Mouse (Mus musculus): ENCODE results near the gene Xxylt1. TPM values are rescaled to one million over a fixed set of nuclear protein-coding genes. Genes with fewer than 3 reads are reported as not detected.
"Not testable (repeated sequence)": the region's sequence is repeated elsewhere in the genome, so short reads cannot be mapped to it uniquely, and the experiment has no call there.

Gene Xxylt1
- total RNA-seq, 2 experiments from 2014 or later = 2.0 to 6.2 TPM

DNA sequence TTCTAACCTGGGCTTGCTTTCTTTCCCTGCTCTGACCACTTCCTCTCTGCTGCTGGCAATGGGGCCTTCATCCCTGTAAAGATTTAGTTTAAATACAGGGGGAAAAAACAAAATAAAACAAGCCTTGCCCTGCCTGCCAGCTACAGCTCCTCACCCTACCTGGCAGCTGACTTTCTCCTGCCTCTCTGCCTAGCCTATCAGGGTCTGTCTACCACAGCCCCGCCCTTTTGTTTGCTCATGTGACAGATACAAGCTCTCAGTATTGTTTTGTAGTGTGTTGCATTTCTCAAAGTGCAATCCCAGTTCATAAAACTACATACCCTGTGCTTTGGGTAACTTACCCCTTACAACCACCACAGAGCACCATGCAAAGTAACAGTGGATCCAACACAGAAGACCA is 66.0 kb downstream of the Xxylt1 start:
- H3K27ac ChIP-seq = no peak overlapping the region
- no peak for TF ChIP-seq CTCF (IDR thresholded peaks at IDR 0.05)
- intact Hi-C loops (cut with DNase I) = no loop called here
- no peak for DNase-seq
- H3K4me3 ChIP-seq = no peak overlapping the region

DNA sequence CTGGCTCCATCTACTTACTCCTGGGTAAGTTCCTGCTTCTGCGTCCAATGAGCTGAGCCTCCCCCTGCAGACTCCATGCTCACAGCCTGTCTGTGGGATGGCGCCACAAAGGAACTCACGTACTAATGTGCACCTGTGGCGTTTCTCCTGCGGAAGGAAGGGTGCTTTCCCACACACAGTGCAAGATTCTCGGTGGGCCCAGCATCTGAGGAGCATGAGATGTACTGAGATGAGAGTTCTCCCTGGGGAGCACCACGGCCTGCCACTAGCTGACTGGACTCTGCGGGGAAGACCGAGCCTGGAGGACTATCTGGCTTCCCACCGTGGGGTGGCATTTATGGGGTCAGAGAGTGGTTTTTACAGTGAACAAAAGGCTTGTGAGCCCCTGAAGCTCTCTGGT is 69.0 kb downstream of the Xxylt1 start:
- Histone ChIP-seq H3K27ac (no peak overlapping the region), H3K4me3 (no peak overlapping the region)
- intact Hi-C loops (cut with DNase I) = no loop called here
- no peak for DNase-seq
- TF ChIP-seq CTCF (IDR thresholded peaks at IDR 0.05) = no peak

GRCm38 (mm10) chr16:31010443-31010842 is 70.8 kb downstream of the Xxylt1 start:
- DNase-seq = no peak
- intact Hi-C loops (cut with DNase I) = no loop called here
- Histone ChIP-seq H3K27ac (no peak overlapping the region), H3K4me3 (no peak overlapping the region)
- no peak for TF ChIP-seq CTCF (IDR thresholded peaks at IDR 0.05)

DNA sequence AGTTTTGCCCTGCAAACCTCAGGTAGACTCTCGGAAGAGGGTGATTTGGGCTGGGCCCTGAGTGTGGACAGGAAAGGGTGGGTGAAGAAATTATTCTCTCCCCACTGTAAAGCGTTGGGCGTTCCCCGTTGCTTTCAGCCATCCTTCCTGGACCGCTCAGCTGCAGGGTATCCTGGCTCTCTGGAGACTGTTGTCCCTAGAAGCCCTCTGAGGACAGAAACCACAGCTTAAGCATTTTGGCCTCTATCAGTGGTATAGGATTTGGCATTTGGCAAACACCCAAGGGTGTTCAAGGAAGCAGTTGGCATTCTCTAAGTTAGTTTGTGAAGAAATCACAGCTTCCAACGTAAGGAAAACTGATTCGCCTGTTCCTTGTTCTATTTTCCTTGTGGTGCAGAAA is 72.9 kb downstream of the Xxylt1 start:
- intact Hi-C loops (cut with DNase I) = no loop called here
- no peak for TF ChIP-seq CTCF (IDR thresholded peaks at IDR 0.05)
- DNase-seq = no peak
- Histone ChIP-seq H3K27ac (peak overlapping the region; percentile 63), H3K4me3 (no peak overlapping the region)

- TF ChIP-seq CTCF (IDR thresholded peaks at IDR 0.05) = no peak
- Histone ChIP-seq H3K27ac (peak overlapping the region; percentile 63), H3K4me3 (no peak overlapping the region; the same call in 1 of the 2 replicates)
- no peak for DNase-seq
- intact Hi-C loops (cut with DNase I) = no loop called here
Measured at GRCm38 (mm10) chr16:31007582-31007981, 73.7 kb downstream of the Xxylt1 start.

- no peak overlapping the region for H3K4me3 ChIP-seq
- TF ChIP-seq CTCF (IDR thresholded peaks at IDR 0.05) = no peak
- intact Hi-C loops (cut with DNase I) = no loop called here
- DNase-seq = no peak
- H3K27ac ChIP-seq = peak overlapping the region; percentile 66
Measured at GRCm38 (mm10) chr16:31005693-31006092, 75.5 kb downstream of the Xxylt1 start.

DNA sequence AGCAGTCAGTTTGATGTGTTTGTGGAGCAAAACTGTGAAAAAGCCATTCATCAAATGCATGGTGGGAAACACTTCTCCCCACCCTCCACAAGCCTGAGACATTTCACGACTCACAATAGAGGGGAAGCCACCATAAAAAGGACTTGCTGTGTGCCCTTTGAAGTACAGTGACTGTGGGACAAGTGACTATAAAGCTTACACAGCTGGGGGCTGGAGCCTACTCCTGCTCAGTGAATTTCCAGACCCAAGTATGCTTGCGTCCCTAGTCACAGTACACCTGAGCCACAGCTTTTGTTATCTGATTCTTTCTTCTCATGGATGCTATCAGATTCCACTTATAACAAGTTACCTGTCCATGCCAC is 76.9 kb downstream of the Xxylt1 start:
- no peak for TF ChIP-seq CTCF (IDR thresholded peaks at IDR 0.05)
- peak overlapping the region; percentile 70 for H3K27ac ChIP-seq
- no peak for DNase-seq
- intact Hi-C loops (cut with DNase I) = no loop called here
- no peak overlapping the region for H3K4me3 ChIP-seq

GRCm38 (mm10) chr16:31003592-31004320 is 77.5 kb downstream of the Xxylt1 start:
- Histone ChIP-seq H3K27ac (peak overlapping the region; percentile 70), H3K4me3 (peak overlapping the region; percentile 31)
- DNase-seq = peak; percentile 58
- intact Hi-C loops (cut with DNase I) = not testable (repeated sequence)

DNA sequence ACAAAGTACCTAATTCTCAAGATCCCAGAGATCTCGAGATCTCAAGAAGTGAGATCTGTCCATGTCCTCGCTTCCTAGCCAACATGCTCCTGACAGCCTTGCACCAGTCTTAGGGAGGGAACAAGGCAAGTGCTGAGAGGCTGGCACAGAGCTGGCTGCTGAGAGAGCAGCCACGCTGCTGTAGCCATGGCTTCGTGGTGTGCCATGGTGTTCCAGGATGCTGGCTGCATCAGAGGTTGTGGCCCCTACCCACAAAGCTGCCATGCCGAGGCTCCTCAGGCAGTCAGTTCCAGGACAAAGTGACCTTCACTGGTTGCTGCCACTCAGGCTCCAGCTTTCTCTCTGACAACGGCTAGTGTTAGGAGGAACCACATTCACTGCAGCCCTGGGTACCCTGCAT is 78.3 kb downstream of the Xxylt1 start:
- Histone ChIP-seq H3K4me3 (no peak overlapping the region), H3K27ac (peak overlapping the region; percentile 57)
- intact Hi-C loops (cut with DNase I) = no loop called here
- no peak for TF ChIP-seq CTCF (IDR thresholded peaks at IDR 0.05)
- DNase-seq = no peak

DNA sequence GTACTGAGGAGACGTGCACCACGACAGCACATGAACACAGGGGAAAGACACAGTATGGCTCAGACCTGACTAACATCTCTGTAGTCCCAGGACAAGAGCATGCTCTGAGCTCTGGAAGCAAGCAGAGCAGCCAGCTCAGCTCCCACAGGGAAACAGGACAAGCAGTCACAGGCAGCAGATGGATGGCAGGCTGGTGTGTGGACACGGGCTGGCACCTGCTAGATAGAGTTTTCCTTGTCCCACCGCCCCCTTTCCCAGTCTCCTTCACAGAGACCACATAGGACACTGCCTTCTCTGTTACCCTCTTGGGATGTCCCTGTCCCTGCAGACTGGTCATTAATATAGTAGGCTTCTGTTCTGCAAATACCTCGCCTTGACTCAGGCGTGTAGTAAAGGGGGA is 79.1 kb downstream of the Xxylt1 start:
- DNase-seq = no peak
- Histone ChIP-seq H3K4me3 (no peak overlapping the region), H3K27ac (no peak overlapping the region)
- intact Hi-C loops (cut with DNase I) = no loop called here
- TF ChIP-seq CTCF (IDR thresholded peaks at IDR 0.05) = no peak

GRCm38 (mm10) chr16:30998711-30999110 is 82.5 kb downstream of the Xxylt1 start:
- TF ChIP-seq CTCF (IDR thresholded peaks at IDR 0.05) = no peak

GRCm38 (mm10) chr16:30998048-30998447 is 83.2 kb downstream of the Xxylt1 start:
- no peak for TF ChIP-seq CTCF (IDR thresholded peaks at IDR 0.05)
- intact Hi-C loops (cut with DNase I) = no loop called here
- no peak overlapping the region for H3K4me3 ChIP-seq
- no peak for DNase-seq
- H3K27ac ChIP-seq = no peak overlapping the region

More at GRCm38 (mm10) chr16:30998711-30999110, 82.5 kb downstream of the Xxylt1 start:
- H3K27ac ChIP-seq = no peak overlapping the region
- DNase-seq = no peak
- no peak overlapping the region for H3K4me3 ChIP-seq
- intact Hi-C loops (cut with DNase I) = no loop called here

GRCm38 (mm10) chr16:30995446-30995845 is 85.8 kb downstream of the Xxylt1 start:
- DNase-seq = no peak
- Histone ChIP-seq H3K4me3 (no peak overlapping the region), H3K27ac (peak overlapping the region; percentile 31; the same call in 1 of the 2 replicates)
- no peak for TF ChIP-seq CTCF (IDR thresholded peaks at IDR 0.05)
- intact Hi-C loops (cut with DNase I) = no loop called here

DNA sequence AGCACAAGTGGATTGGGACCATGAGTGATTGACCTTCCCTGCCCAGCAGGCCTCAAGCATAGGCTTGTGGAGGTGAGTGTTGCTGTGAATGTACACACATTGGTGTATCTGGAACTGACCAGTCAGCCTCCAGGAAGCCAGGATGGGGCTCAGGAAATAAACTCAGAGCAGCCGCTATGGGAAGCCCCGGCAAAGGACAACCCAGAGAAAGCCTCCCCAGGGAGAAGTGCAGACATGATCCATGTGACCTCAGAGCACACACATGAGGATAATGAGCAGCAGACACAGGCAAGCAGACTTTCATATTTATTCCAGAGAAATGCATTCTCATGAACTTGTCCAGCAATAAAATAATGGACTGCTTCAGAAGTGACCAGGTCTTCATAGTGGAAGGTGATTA is 86.4 kb downstream of the Xxylt1 start:
- TF ChIP-seq CTCF (IDR thresholded peaks at IDR 0.05) = no peak
- intact Hi-C loops (cut with DNase I) = no loop called here
- H3K27ac ChIP-seq = peak overlapping the region; percentile 31; the same call in 1 of the 2 replicates

More for the DNA sequence above, 86.4 kb downstream of the Xxylt1 start:
- DNase-seq = no peak
- H3K4me3 ChIP-seq = no peak overlapping the region
